Mouse (Mus musculus) embryonic facial prominence, embryonic 14.5 days (tissue): ENCODE measurements at regions not wholly inside any gene's neighbourhood (a gene's known extent, or its start where the extent isn't known, plus 50 kb on each side); places are given as distances from the start of the nearest gene placed in this dataset. TPM values are rescaled to one million over a fixed set of nuclear protein-coding genes. Genes with fewer than 3 reads are reported as not detected.

Experiments used
- microRNA-seq: library from miRNA; unstranded; fragments of <30 nt; microRNA quantifications from one replicate; pipeline ENCODE4, GENCODE M21; 2016; ENCODE audit warnings: borderline number of aligned reads

Small RNA genes lying in the stretch of these regions (microRNA-seq; reads per million reads assigned to microRNA genes)
- not detected for gene Gm27690
